In the genomic region with DNA sequence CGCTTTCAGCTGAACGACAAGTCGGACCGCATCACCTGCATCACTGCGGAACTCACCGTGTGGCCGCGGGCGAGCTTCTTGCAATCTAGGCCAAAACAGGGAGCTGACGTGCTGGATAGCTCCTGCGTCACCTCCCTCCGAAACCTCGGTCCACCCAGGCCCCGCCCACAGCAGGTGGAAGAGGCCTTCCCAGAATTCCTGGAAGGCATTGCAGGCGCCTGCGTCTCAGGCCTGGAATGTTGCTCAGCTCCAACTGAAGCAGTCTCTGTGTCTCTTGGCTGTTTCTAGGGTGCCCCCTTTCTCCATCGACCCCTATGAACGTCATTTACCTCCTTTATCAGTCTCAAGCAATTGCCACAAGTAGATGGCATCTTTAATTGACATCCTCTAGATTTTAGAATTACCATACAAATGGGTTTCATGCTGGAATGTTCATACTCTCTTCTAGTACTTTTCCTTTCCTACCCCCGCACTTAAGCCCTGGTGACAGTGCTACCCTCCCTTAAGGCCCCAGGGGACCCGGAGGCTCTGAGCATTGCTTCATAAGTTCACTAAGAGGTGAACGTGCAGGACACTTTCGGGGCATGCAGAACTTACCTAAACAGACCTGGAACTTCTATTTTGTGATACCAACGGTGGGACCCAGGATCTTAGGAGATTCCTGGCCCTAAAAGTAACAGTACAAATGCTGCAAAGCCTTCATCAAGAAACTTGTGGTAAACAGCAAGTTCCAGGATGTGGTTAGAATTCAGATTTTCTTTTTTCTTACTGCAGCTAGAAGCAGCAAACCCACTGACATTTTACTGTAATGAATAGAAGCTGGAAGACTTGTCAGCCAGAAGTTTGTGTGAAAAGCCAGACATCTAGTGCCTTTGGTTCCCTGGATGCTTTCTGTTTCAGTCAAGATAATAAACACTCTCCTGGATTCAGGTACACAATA, we compare ENCODE assay signal across 9 mouse cellular contexts. TPM values are rescaled to one million over a fixed set of nuclear protein-coding genes. Genes with fewer than 3 reads are reported as not detected.
DNase-seq lines count a peak whose midpoint lies in the region; ATAC-seq and TF ChIP-seq lines count a peak whose summit lies in the region.
"Had no signal": no experiment of that assay in that cellular context is flagged by ENCODE, and none has a peak within 500 bp of the region (broad histone marks: within the 10 kb centered on the region; RNA-seq: fewer than 3 reads in every experiment).

A gene (minus strand): TSS at position 179 of the 940 bp plus-strand sequence.

- peaks cover 28% of the 10 kb centered on the region for H3K36me3 ChIP-seq in heart, embryonic 10.5 days
- H3K36me3 ChIP-seq in heart, embryonic 11.5 days (ENCODE audit: control insufficient read depth, insufficient read depth, low read length): peaks cover 9% of the 10 kb centered on the region
- H3K36me3 ChIP-seq in kidney, embryonic 14.5 days (ENCODE audit: control insufficient read depth, insufficient read depth, low read length): peaks cover 27% of the 10 kb centered on the region
- H3K36me3 ChIP-seq in limb, embryonic 13.5 days: peaks cover 25% of the 10 kb centered on the region
- H3K36me3 ChIP-seq in midbrain, postnatal 0 days (ENCODE audit: insufficient read depth, low read length): no peaks in the 10 kb centered on the region

- intact Hi-C loops in heart, postnatal 25 days (cut with DNase I): no loop called here

- H3K4me2 ChIP-seq in heart, embryonic 11.5 days: peak within 1 kb of the TSS; percentile 69
- H3K4me2 ChIP-seq in kidney, embryonic 14.5 days (replicated peaks; ENCODE audit: low read depth, low read length): peak within 1 kb of the TSS; percentile 55
- peak within 1 kb of the TSS; percentile 62 for H3K4me2 ChIP-seq in limb, embryonic 13.5 days (replicated peaks)
- peak within 1 kb of the TSS; percentile 61 for H3K4me2 ChIP-seq in midbrain, postnatal 0 days (ENCODE audit: low read depth, low read length, poor library complexity, severe bottlenecking)

- peak within 1 kb of the TSS; percentile 56 for H3K4me3 ChIP-seq in heart, embryonic 10.5 days
- H3K4me3 ChIP-seq in cortical plate, adult 2 months (ENCODE audit: insufficient read depth, low read length): peak within 1 kb of the TSS; percentile 70
- peak within 1 kb of the TSS; percentile 33 for H3K4me3 ChIP-seq in heart, embryonic 11.5 days (ENCODE audit: low read depth, low read length)
- H3K4me3 ChIP-seq in kidney, embryonic 14.5 days (ENCODE audit: low read length): peak within 1 kb of the TSS; percentile 37
- H3K4me3 ChIP-seq in limb, embryonic 13.5 days: peak within 1 kb of the TSS; percentile 36
- H3K4me3 ChIP-seq in midbrain, postnatal 0 days (ENCODE audit: low read depth, low read length): peak within 1 kb of the TSS; percentile 56

- TF ChIP-seq POLR2A in cortical plate, adult 2 months (IDR thresholded peaks at IDR 0.05; ENCODE audit: extremely low read depth, insufficient read depth, low read length): peak; percentile 96

- 12% methylated on average over 23 of the region's 23 CpGs for WGBS in heart, embryonic 10.5 days
- WGBS in heart, embryonic 11.5 days (ENCODE audit: insufficient replicate concordance): 10% methylated on average over 23 of the region's 23 CpGs
- WGBS in kidney, embryonic 14.5 days: 9% methylated on average over 23 of the region's 23 CpGs
- 12% methylated on average over 23 of the region's 23 CpGs for WGBS in limb, embryonic 13.5 days
- WGBS in midbrain, postnatal 0 days: 10% methylated on average over 23 of the region's 23 CpGs

- 0 out of 2 replicates have a peak, but pooled peaks have one; percentile 49 for ATAC-seq in heart, embryonic 11.5 days (replicated peaks; ENCODE audit: insufficient number of reproducible peaks, low FRiP score, low TSS enrichment)
- ATAC-seq in kidney, embryonic 14.5 days (ENCODE audit: low FRiP score, low TSS enrichment): peak; percentile 88
- ATAC-seq in limb, embryonic 13.5 days (ENCODE audit: low FRiP score, low read depth): peak; percentile 89
- peak; percentile 96 for ATAC-seq in midbrain, postnatal 0 days (ENCODE audit: low FRiP score)

- TF ChIP-seq CTCF in cortical plate, adult 2 months (IDR thresholded peaks at IDR 0.05; ENCODE audit: extremely low read depth, insufficient read depth, low read length): no peak
- TF ChIP-seq CTCF in midbrain, postnatal 0 days (IDR thresholded peaks at IDR 0.05): no peak

- H3K9ac ChIP-seq in heart, embryonic 11.5 days (ENCODE audit: low read depth, low read length): no peak within 1 kb of the TSS; the same call in 1 of the 2 replicates
- H3K9ac ChIP-seq in kidney, embryonic 14.5 days (ENCODE audit: low read depth, low read length): peak within 1 kb of the TSS; percentile 48
- peak within 1 kb of the TSS; percentile 35; the same call in 1 of the 2 replicates for H3K9ac ChIP-seq in limb, embryonic 13.5 days
- peak within 1 kb of the TSS; percentile 74 for H3K9ac ChIP-seq in midbrain, postnatal 0 days (replicated peaks; ENCODE audit: low read length, poor library complexity, severe bottlenecking)

- DNase-seq in heart, embryonic 10.5 days (ENCODE audit: low spot score): peak; percentile 92
- no peak for DNase-seq in heart, postnatal 25 days (ENCODE audit: low spot score)
- peak; percentile 96 for DNase-seq in midbrain, postnatal 0 days (ENCODE audit: low spot score)
- peak; percentile 79 for DNase-seq in testis, postnatal 10 days (ENCODE audit: low spot score)

- H3K9me3 ChIP-seq in heart, embryonic 10.5 days: no peaks in the 10 kb centered on the region
- H3K9me3 ChIP-seq in heart, embryonic 11.5 days (replicated peaks; ENCODE audit: control insufficient read depth, low read length): no peaks in the 10 kb centered on the region
- no peaks in the 10 kb centered on the region for H3K9me3 ChIP-seq in kidney, embryonic 14.5 days (ENCODE audit: control insufficient read depth, low read length)
- H3K9me3 ChIP-seq in limb, embryonic 13.5 days: no peaks in the 10 kb centered on the region
- no peaks in the 10 kb centered on the region for H3K9me3 ChIP-seq in midbrain, postnatal 0 days (ENCODE audit: low read length)

- peaks cover 10% of the 10 kb centered on the region; the same call in 1 of the 2 replicates for H3K4me1 ChIP-seq in heart, embryonic 10.5 days
- H3K4me1 ChIP-seq in cortical plate, adult 2 months (ENCODE audit: control insufficient read depth, insufficient read depth, low read length): peaks cover 8% of the 10 kb centered on the region; the same call in 1 of the 2 replicates
- no peaks in the 10 kb centered on the region for H3K4me1 ChIP-seq in heart, embryonic 11.5 days (ENCODE audit: control insufficient read depth, insufficient read depth, low read length)
- H3K4me1 ChIP-seq in kidney, embryonic 14.5 days (ENCODE audit: control insufficient read depth, insufficient read depth, low read length): no peaks in the 10 kb centered on the region
- peaks cover 11% of the 10 kb centered on the region for H3K4me1 ChIP-seq in limb, embryonic 13.5 days
- H3K4me1 ChIP-seq in midbrain, postnatal 0 days (ENCODE audit: insufficient read depth, low read length): peaks cover 23% of the 10 kb centered on the region

- peak within 1 kb of the TSS; percentile 47; the same call in 1 of the 2 replicates for H3K27ac ChIP-seq in heart, embryonic 10.5 days
- H3K27ac ChIP-seq in cortical plate, adult 2 months (ENCODE audit: insufficient read depth, low read length): peak within 1 kb of the TSS; percentile 62
- H3K27ac ChIP-seq in heart, embryonic 11.5 days (ENCODE audit: low read depth, low read length): no peak within 1 kb of the TSS
- no peak within 1 kb of the TSS for H3K27ac ChIP-seq in kidney, embryonic 14.5 days (ENCODE audit: low read depth, low read length)
- no peak within 1 kb of the TSS for H3K27ac ChIP-seq in limb, embryonic 13.5 days
- peak within 1 kb of the TSS; percentile 96 for H3K27ac ChIP-seq in midbrain, postnatal 0 days (ENCODE audit: low read depth, low read length)

- no peaks in the 10 kb centered on the region for H3K27me3 ChIP-seq in heart, embryonic 10.5 days (ENCODE audit: insufficient read depth, poor library complexity, severe bottlenecking)
- no peaks in the 10 kb centered on the region for H3K27me3 ChIP-seq in heart, embryonic 11.5 days (ENCODE audit: control insufficient read depth, insufficient read depth, low read length)
- no peaks in the 10 kb centered on the region for H3K27me3 ChIP-seq in kidney, embryonic 14.5 days (ENCODE audit: control insufficient read depth, insufficient read depth, low read length)
- peaks cover 5% of the 10 kb centered on the region; the same call in 1 of the 2 replicates for H3K27me3 ChIP-seq in limb, embryonic 13.5 days
- no peaks in the 10 kb centered on the region for H3K27me3 ChIP-seq in midbrain, postnatal 0 days (ENCODE audit: insufficient read depth, low read length)
- H3K27me3 ChIP-seq: CH12.LX had no signal

RNA-seq across cellular contexts. Expression of the gene that starts here (rescaled TPM):
- 0.81 and 0.99 TPM in 2 replicates for polyA plus RNA-seq in heart, embryonic 10.5 days (2016; fragmentation: Nextera tagmentation; extraction: Ambion mirVana)
- total RNA-seq in heart, postnatal 25 days (2021): not detected
- 394 and 410 TPM in 2 replicates for polyA plus RNA-seq in cortical plate, adult 2 months (2012; rRNA removed)
- polyA plus RNA-seq in heart, embryonic 11.5 days (2014; fragmentation: Nextera tagmentation; extraction: Ambion mirVana): 0.73 and 0.77 TPM in 2 replicates
- 5.2 and 6.8 TPM in 2 replicates for polyA plus RNA-seq in kidney, embryonic 14.5 days (2014; fragmentation: Nextera tagmentation; extraction: Ambion mirVana)
- polyA plus RNA-seq in limb, embryonic 13.5 days (2015; fragmentation: Nextera tagmentation; extraction: Ambion mirVana): 1.3 and 1.7 TPM in 2 replicates
- 234 and 270 TPM in 2 replicates for total RNA-seq in midbrain, postnatal 0 days (2014; rRNA removed)
- 406 and 419 TPM in 2 replicates for polyA plus RNA-seq in midbrain, postnatal 0 days (2015; fragmentation: Nextera tagmentation; extraction: Ambion mirVana)
- total RNA-seq: CH12.LX had no signal

Comparison
In these comparisons a context has a peak if more than half of its experiments do, and no peak if none do; other contexts are left out.
1. RNA of the gene that starts here (total RNA-seq): 234 to 270 TPM in midbrain, postnatal 0 days; not detected in heart, postnatal 25 days; every median in the first group is over 100 times any median in the second.
2. RNA of the gene that starts here (polyA plus RNA-seq): 406 to 419 TPM in midbrain, postnatal 0 days and 394 to 410 TPM in cortical plate, adult 2 months; 5.2 to 6.8 TPM in kidney, embryonic 14.5 days, 1.3 to 1.7 TPM in limb, embryonic 13.5 days, 0.81 to 0.99 TPM in heart, embryonic 10.5 days and 0.73 to 0.77 TPM in heart, embryonic 11.5 days; every median in the first group is over 10 times any median in the second.
3. Peak in DNase-seq, H3K4me3 ChIP-seq and H3K27ac ChIP-seq in heart, embryonic 10.5 days; RNA of the gene not detected or under 1 TPM.
4. Peak in ATAC-seq, H3K4me3 ChIP-seq and H3K4me2 ChIP-seq in heart, embryonic 11.5 days; RNA of the gene not detected or under 1 TPM.
5. H3K27ac ChIP-seq: peak in cortical plate, adult 2 months (single experiment) and midbrain, postnatal 0 days (single experiment); none in heart, embryonic 11.5 days (single experiment), kidney, embryonic 14.5 days (single experiment) and limb, embryonic 13.5 days (single experiment).
6. Peak in every context shown above with its lines, with median percentiles within 50 percentile points of each other: H3K4me3 ChIP-seq, ATAC-seq and H3K4me2 ChIP-seq.